Mouse (Mus musculus) gastrocnemius, postnatal 14 days (tissue): ENCODE results near the gene Tprn. TPM values are rescaled to one million over a fixed set of nuclear protein-coding genes. Genes with fewer than 3 reads are reported as not detected.

Source experiments
- DNase-seq: peaks from one replicate; pipeline ENCODE4 v3.0.0; 2021; ENCODE audit warnings: mixed read lengths
- intact Hi-C: fragments of 180-260 bp; cut with DNase I; formaldehyde crosslinking; loops from one replicate; pipeline ENCODE4 v1.15.1; 2025; ENCODE audit warnings: low total_unique reads
- total RNA-seq, 2 experiments: library from RNA; stranded (reverse); gene quantifications; 2 replicates each; pipeline ENCODE4 v1.2.3; 2021

Tprn gene
- total RNA-seq, 2 experiments from 2014 or later, result 2.8 to 5.0 TPM

DNA sequence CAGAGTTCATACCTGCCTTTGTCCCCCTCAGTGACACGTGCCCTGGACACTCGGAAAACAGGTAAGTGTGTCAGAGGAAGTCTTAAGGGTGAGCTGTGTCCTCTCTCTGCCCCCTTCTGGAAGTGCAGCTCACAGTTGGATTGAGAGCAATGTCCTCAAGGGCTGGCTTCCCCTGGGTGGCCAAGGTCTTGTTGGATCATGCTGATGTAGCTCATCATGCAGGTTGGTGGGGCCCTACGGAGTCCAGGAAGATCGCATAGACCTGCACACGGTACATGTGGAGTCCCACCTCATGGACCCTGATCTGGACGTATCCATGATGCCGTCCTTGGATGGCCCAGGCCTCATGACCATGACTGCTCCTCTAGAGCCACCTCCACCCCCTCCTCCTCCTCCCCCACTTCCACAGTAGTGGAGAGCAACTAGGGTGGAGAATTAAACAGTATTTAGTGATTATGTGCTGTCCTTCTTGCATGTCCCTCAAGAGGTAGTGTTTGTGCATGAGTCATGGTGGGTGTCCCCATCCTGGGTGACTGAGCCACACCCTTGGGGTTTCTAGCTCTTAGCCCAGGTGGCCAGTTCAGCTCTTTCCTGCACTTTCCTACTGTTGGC is 26.4 kb downstream of the Tprn start:
- intact Hi-C loops, result no loop called here

DNA sequence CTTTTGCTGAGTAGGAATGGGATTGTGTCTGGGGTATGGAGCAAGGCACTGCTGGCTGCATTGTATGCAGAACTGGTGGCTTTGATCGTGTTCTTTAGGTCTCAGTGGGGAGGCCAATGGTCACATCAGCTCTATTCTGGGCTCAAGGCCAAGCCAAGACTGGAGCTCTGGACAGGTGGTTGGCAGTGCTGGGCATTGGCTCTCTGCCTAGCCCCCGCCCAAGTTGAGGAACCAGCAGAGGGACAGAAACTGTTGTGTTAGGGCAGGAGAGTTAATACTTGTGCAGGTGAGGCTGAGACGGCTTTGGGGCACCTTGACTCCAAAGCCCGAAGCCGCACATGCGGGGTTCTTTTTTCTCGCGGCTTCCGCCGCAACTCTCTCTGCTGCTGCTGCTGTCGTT is 27.2 kb downstream of the Tprn start, which contains the start of gene Lrrc26:
Gene Lrrc26, plus strand, starts transcription at position 265 of the 400 bp plus-strand sequence.
- intact Hi-C loops, result no loop called here
- no peak for DNase-seq

More for the DNA sequence above, 26.4 kb downstream of the Tprn start:
- DNase-seq, result no peak

DNA sequence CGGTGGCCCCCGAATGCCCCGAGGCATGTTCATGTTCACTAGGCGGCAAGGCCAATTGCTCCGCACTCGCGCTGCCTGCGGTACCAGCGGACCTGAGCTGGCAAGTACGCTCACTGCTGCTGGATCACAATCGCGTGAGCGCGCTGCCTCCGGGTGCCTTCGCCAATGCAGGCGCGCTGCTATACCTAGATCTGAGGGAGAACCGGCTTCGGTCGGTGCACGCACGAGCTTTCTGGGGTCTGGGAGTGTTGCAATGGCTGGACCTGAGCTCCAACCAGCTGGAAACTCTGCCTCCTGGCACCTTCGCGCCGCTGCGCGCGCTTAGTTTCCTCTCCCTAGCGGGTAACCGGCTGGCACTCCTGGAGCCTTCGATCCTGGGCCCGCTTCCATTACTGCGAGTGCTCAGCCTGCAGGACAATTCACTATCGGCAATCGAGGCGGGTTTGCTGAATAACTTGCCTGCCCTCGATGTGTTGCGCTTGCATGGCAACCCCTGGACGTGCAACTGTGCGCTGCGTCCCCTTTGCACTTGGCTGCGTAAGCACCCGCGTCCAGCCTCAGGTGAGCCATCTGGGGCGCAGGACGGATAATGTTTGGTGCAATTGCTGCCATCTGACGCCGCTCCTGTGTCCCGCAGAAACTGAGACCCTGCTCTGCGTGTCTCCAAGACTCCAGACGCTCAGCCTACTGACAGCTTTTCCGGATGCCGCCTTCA is 27.8 kb downstream of the Tprn start:
- no peak for DNase-seq
- intact Hi-C loops, result no loop called here

DNA sequence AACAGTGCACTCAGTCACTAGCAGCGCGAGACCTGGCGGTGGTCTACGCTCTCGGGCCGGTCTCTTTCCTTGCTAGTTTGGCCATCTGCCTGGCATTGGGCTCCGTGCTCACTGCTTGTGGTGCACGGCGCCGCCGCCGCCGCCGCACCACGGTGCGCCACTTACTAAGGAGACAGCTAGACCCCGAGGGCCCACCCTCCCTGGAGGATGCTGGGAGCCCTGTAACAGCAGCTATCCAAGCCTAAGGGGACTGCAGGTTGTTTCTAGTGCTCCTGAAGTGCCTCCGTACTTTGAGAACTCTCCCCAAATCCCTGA is 28.4 kb downstream of the Tprn start:
- DNase-seq, result no peak
- intact Hi-C loops, result no loop called here

DNA sequence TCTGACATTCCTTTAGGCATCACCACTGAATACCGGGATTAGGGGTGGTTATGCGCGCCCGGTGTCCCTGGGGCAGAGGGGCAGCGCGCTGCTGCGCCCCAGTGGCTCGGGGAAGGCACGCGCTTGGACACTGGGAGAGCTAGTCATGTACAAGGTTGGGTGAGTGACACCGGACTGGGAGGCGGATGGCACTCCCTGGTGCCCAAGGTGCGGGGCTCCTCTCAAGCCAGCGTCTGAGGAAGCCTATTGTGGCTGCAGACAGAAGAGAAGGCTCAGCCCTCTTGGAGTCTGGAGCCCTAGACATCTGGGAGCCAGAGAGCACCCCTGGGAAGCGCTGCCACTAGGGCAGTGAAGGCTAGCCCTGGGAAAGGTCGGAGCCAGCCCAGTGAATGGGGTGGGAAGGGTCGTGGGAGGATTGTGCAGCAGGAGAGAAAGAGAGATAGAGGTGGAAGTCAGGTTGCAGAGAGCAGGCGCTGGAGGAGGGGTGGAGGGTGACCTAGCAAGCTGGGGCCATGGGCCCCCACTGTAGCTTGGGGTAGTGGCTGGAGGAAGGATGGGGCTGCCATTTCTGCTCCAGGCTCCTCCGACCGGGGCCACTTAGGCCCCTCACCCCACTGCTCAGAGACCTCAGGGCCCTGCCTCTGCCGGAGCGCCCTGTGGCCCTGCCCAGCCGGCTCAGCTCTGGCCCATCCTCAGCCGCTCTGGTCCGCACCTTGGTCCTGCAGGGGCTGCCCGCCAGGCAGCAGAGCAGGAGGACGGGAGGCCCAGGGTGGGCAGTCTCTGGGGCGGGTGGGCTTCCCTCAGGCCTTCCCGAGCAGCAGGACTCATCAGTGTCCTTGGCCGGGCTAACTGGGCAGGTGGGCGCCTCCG is 29.0 kb downstream of the Tprn start:
- DNase-seq, result no peak
- intact Hi-C loops, result no loop called here

DNA sequence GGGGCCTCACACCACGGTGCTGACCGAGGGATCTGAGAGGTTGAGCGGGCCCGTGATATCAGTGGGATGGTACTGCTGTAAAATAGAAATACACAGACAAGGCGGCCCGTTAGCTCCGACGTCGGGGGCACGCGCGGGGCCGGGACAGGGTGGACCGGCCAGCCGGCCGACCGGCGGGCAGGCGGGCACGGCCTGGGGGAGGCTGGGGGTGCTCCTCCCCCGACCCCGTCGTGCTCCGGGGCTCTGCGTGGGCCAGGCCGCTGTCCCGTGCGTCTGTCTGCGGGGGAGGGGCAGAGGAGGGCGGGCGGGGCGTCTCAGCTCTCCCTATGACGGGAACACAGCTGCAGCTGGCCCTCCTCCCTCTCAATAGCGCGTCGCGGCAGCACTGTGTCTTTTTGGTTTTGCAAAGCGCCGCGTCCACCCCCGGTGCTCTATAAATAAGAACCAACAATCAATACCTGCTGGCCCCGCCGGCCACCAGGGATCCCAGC is 29.7 kb downstream of the Tprn start:
- intact Hi-C loops, result no loop called here

DNA sequence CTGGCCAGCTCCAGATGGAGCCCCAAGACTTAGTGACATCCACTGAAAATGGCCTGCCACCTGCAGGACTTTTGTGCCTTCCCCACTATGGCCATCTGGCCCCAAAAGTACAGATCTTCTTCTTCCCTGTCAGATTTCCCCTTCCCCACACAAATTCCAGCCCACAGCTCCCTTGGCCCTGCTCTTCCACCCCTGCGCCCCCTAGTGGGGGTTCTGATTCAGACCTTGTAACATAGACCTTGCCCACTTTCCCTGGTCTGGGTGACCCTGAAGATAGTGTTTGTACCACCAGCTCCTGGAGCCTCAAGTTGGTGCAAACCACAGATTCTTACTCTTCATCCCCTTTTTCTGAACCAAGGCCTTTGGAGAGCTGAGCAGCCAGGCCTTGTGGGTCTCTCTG is 30.4 kb downstream of the Tprn start:
- intact Hi-C loops, result no loop called here
- peak; percentile 77 for DNase-seq

More for the DNA sequence above, 29.7 kb downstream of the Tprn start:
- DNase-seq, result peak; percentile 40

DNA sequence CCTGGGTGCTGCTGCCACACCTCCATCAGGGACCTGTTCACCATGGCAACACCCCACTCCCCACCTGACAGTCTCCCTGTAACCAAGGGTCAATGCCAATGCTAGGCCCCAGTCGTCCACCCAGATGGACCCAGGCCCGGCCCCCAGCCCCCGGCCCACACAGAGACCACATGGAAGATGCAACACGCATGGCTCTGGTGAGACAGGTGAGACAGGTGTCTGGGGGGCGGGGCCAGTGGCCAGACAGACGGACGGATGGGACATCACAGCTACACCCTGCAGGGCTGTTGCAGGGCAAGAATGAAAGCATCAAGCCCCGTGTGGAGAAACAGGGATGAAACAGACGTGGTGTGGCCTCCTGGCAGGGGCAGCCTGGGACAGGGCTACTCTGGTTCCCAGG is 31.3 kb downstream of the Tprn start:
- intact Hi-C loops, result no loop called here
- no peak for DNase-seq

DNA sequence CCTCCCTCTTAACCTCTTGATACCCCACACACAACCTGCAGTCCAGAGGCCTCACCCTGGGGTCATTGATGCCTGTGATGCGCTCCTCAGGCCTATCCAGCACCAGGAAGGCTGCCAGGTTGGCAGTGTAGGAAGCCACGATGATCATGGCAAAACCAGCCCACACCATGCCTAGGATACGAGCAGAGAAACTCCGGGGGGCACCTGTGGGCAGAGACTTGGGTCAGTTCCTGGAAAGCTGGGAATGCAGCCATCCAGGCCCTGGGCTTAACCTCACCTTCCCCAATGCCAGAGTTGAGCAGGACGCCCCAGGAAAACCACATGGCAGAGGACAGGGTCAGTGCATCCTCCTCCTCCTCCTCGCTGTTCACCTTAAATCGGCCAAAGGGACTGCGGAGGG is 34.7 kb downstream of the Tprn start:
- intact Hi-C loops, result no loop called here
- no peak for DNase-seq

DNA sequence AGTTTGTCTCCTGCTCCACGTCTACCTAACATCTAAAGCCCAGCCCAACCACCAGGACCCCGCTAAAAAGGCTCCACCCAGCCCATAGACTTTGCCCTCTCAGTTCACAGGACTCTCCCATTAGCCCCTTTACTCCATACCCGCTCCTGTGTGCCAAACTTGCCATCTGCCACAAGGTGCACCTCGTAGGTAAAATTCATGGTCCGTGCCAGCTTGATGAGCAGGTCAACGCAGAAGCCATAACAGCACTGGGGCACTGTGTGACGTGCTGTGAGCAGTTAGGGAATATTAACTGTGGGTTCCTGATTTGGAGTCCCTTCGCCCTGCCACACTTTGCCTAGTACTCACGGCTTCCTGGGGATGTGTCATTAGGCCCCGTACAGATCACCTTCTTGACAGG is 35.6 kb downstream of the Tprn start:
- intact Hi-C loops, result no loop called here
- DNase-seq, result no peak

DNA sequence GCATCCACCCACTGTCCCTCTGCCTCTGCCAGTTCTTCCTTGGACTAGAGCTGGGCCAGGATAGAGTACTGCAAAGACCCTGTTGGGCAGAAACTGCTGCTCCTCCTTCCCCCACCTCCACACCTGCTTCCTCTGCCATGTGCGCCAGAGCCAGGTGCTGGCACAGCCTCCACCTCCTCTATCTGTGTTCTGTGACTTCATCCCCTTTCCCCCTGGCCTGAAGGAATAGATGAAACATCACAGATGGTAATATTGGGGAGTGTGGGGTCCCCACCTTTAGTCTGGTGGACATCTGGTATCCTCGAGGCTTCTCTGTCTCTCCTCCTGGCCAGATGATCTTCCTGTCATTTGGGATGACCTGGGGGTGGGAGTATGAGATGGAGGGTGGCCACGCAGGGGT is 41.0 kb downstream of the Tprn start:
- intact Hi-C loops, result no loop called here
- DNase-seq, result no peak

DNA sequence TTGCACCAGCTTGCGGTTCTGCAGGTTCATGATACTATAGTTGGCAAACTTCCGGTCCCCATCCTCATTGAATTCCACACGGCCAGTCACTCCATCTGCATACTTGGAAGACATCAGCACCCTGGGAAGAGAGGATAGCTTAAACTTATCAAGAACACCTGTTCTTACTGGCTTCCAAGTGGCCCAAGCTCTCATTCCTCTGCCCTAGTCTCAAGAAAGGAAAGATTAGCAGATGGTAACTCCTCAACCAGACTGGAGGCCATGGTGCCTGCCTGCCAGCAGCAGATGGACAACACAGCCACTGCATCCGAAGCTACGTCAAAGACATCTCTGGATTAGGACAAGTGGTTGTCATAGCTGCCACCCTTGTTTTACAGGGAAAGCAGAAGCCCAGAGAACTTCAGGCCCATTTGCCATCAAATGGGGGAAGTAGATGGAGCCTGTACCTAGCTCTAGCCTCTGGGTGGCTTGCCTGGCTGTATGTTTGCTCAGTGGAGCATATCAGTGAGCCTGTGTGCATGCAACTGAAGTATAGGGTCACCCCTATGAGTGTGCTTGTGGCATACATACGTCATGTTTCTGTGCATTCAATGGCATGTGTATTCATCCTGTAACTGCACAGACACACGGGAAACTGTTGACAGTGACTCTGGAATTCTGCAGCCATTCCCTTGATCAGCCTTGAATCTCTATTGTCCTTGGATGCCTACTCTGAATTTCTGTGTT is 41.7 kb downstream of the Tprn start:
- DNase-seq, result no peak
- intact Hi-C loops, result no loop called here

DNA sequence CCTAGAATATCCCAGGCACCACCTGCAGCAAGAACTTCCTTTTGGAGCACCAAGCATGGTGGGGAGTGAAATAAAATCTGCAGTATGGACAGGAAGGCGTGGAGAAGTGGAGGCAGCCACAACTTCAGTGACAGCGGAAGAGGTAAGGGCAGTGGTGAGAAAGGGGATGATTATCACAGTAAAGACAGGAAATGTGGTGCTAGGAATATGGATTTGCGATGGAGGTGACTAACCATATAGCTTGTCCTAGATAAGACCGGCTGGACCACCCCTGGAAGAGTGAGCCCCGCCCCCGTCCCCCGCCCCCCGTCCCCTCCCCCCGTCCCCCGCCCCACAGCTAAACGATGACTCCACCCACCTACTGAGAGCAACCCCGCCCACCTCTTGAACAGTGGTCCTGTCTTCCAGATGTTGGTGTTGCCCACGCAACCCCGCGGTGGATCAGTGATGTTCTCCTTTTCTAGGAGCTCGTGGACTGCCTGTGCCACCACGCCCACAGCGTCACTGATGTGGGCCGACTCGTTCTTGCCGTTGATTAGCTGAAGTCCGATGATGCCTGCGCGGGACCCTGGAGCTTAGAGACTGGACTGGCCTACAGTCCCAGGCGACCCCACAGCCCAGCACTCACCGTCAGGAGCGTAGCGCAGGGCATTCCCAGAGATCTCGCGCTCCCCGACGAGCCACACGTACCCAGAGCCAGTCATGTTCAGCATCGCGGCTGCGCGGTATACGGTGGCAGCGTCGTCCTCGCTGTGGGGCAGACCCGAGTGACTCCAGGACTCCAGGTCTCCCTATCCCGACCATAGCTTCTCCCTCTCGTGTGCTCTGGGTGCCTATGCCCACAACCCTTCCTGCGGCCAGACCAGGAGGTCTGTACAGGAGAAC is 42.5 kb downstream of the Tprn start:
- no peak for DNase-seq
- intact Hi-C loops, result no loop called here

DNA sequence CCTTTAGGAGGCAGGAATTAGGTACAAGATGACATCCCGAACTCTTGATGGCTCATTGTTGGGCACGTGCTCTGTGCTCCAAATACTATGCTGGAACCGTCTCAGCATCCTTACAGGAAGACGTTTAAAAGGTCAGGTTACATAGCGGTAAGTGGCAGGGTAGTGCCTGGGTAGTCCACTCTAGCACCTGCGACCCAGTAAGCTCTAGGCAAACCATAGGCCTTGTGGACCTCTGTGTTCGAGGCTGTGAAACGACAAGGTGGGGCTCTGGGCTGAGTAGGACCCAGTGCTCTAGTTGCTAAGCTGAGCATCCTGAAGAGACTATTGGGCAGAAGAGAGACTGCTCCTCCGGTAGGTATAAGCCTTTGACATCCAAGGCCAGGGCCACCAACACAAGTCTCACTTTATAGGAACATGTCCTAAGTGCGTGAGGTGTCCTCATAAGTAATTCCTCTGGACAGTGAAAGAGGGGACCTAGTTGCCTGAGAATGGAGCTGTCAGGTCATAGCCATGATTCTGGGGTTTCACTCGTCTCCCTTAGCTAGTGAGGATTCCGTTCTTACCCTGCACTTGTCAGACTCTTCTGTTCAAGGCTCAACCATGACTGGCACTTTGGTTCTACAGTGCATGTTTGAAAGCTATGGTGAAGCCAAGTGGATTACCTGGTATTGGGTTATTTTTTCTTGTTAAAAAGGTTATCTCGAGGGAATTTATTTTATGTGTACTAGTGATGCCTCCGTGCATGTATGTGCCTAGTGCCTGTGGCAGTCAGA is 43.4 kb downstream of the Tprn start:
- no peak for DNase-seq
- intact Hi-C loops, result no loop called here

DNA sequence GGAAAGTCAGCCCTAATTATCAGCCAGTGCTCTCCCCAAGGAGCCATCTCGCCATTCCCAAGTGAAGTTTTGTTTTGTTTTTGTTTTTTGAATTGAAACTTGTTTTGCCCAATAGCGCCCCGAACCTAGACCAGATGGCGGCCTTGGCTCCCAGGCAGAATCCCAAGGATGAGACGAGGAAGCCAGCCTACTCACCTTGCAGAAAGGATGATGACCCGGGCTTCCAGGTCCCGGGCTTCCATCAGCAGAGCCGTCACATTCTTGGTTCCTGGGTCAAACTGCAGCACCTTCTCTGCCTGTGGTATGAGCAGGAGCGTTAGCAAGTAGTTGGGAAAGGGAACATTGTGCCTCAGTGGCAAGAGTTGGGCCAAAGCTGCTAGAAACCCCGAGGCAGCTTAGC is 47.8 kb downstream of the Tprn start:
- intact Hi-C loops, result no loop called here
- no peak for DNase-seq

DNA sequence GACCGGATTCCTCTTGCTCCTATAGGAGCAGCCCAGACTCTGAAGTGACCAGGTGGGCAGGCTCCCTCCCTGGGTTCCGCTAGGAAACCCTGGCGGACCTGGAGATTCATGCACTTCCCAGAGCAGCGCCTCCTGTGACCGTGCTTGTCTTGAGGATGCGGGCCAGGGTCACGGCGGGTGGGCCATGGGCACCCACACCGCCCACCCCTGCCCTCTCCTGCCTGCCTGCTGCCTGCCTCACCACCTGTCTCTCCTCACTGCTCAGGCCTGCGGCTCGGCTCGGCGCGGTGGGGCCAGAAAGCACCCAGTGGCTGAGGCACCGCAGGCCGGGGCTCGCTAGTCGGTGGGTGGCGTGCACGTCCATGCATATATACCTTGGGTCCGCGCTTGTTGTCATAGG is 48.6 kb downstream of the Tprn start:
- intact Hi-C loops, result no loop called here

DNA sequence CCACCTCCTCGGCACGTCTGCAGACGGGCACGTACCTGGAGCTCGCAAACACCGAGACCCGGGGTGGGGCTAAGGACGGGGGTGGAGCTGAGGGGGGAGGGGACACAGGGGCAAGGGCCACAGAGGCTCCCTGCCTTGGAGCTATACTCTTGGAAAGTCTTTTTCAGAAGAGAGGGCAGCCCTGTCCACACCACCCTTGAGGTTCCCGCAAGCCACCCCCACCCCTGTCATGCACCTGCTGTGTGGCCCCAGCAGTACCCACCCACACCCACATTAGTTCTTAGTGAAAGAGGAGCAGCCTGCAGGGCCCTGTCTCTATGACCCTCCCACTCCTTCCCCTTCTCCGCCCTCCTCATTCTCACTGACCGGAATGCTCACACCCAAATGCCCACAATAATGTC is 49.1 kb downstream of the Tprn start:
- intact Hi-C loops, result no loop called here

More for the DNA sequence above, 48.6 kb downstream of the Tprn start:
- no peak for DNase-seq

More for the DNA sequence above, 49.1 kb downstream of the Tprn start:
- DNase-seq, result no peak
